Mouse (Mus musculus): ENCODE measurements at regions not wholly inside any gene's neighbourhood (a gene's known extent, or its start where the extent isn't known, plus 50 kb on each side); places are given as distances from the start of the nearest gene placed in this dataset.
A peak's percentile ranks its signal among the peaks of the same experiment; 100 is the strongest.

DNA sequence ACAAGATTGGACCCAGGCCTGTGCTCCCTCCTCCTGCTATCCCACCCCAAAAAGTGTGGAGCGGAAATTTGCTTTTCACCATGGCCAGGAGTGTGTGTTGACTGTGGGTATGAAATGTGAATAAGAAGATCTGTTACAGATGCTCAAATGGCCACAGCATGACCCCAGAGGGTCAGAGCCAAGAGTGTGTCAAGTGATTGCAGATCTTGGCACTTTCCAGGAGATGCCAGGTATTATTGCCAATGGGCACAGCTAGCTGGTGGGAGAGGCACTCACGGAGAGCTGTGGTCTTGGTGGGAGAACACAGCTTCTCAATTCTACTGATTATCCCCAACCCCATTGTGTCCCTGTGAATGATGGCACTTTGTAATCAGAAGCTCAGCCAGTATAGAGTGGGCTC lies 62.7 kb downstream of the Smim20 start:
- Histone ChIP-seq H3K4me1 (ENCODE audit: control insufficient read depth, insufficient read depth, low read length) (no peaks in the 10 kb centered on the region), H3K4me2 (no peak overlapping the region), H3K9ac (ENCODE audit: low read depth, low read length) (no peak overlapping the region), H3K27me3 (ENCODE audit: control insufficient read depth, insufficient read depth, low read length) (peaks cover 4% of the 10 kb centered on the region; the same call in 1 of the 2 replicates), H3K27ac (ENCODE audit: low read depth, low read length) (no peak overlapping the region), H3K4me3 (ENCODE audit: low read depth, low read length) (no peak overlapping the region), H3K36me3 (ENCODE audit: control insufficient read depth, insufficient read depth, low read length) (no peaks in the 10 kb centered on the region), H3K9me3 (replicated peaks; ENCODE audit: control insufficient read depth, low read length) (no peaks in the 10 kb centered on the region)
- no peak for ATAC-seq (replicated peaks; ENCODE audit: insufficient number of reproducible peaks, low FRiP score, low TSS enrichment)
- 79% methylated on average over 2 of the region's 2 CpGs for WGBS (ENCODE audit: insufficient replicate concordance)

DNA sequence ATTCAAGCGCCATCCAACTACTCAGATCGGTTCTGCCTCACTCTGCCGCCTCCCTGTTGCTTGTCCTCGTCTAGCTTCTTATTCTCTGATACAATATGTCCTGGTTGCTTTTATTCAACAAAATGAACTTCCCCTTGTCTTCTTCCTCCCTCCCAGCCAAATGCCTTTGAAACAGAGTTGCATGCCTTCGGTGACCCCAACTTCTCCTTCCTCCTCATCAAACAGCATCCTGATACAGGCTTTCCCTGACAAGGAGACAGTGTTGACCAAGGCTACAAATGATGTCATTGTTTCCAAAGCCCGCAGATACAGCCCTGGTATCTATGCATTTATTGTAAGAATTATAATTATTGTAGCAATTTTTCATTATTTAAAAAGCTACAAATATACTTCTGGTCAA lies 69.8 kb downstream of the Smim20 start:
- no peak overlapping the region for H3K9ac ChIP-seq (ENCODE audit: low read depth, low read length)
- no peaks in the 10 kb centered on the region for H3K36me3 ChIP-seq (ENCODE audit: control insufficient read depth, insufficient read depth, low read length)
- H3K27me3 ChIP-seq (ENCODE audit: control insufficient read depth, insufficient read depth, low read length): no peaks in the 10 kb centered on the region
- H3K4me3 ChIP-seq (ENCODE audit: low read depth, low read length): no peak overlapping the region
- H3K9me3 ChIP-seq (replicated peaks; ENCODE audit: control insufficient read depth, low read length): no peaks in the 10 kb centered on the region
- no peaks in the 10 kb centered on the region for H3K4me1 ChIP-seq (ENCODE audit: control insufficient read depth, insufficient read depth, low read length)
- H3K27ac ChIP-seq (ENCODE audit: low read depth, low read length): no peak overlapping the region
- no peak overlapping the region for H3K4me2 ChIP-seq
- 73% methylated on average over 6 of the region's 6 CpGs for WGBS (ENCODE audit: insufficient replicate concordance)
- ATAC-seq (replicated peaks; ENCODE audit: insufficient number of reproducible peaks, low FRiP score, low TSS enrichment): no peak

DNA sequence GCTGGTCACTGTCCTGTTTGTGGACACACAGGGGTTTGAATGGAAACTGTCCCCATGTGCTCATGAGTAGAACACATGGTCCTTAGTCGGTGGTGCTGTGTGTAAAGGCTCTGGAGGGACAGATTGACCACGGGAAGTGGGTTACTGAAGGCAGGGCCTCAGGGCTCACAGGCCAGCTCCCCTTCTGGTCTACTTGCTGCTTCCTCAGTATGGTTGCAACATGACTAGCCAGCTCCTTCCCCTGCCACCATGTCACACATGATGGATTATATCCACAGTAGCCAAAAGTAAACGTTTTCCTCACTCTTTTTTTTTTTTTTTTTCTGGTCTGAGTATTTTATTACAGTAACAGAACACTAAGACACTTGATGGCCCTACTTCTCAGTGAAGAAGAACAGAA lies 70.9 kb downstream of the Smim20 start:
- Histone ChIP-seq H3K4me2 (no peak overlapping the region), H3K9me3 (replicated peaks; ENCODE audit: control insufficient read depth, low read length) (no peaks in the 10 kb centered on the region), H3K4me1 (ENCODE audit: control insufficient read depth, insufficient read depth, low read length) (no peaks in the 10 kb centered on the region), H3K27ac (ENCODE audit: low read depth, low read length) (no peak overlapping the region), H3K9ac (ENCODE audit: low read depth, low read length) (no peak overlapping the region), H3K36me3 (ENCODE audit: control insufficient read depth, insufficient read depth, low read length) (no peaks in the 10 kb centered on the region), H3K27me3 (ENCODE audit: control insufficient read depth, insufficient read depth, low read length) (no peaks in the 10 kb centered on the region), H3K4me3 (ENCODE audit: low read depth, low read length) (no peak overlapping the region)
- no peak for ATAC-seq (replicated peaks; ENCODE audit: insufficient number of reproducible peaks, low FRiP score, low TSS enrichment)
- 35% methylated on average over 3 of the region's 3 CpGs for WGBS (ENCODE audit: insufficient replicate concordance)

DNA sequence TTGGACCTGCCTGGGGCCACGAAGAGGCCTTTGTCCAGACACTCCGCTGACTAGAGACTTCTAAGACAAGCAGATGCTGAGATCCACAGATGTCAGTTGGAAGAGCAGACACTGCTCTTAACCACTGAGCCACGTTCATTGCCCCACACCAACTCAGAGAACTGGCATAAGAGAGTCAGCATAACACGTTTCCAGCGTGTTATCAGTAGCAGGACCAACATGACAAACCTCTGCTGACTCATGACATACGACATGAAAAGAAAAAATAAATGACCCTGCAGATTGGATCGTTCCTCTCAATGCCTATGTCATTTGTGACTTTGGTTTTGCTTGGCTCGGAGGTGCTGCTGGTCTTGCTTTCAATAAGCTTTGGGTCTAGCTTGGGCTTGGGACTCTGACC lies 78.3 kb downstream of the Smim20 start:
- H3K36me3 ChIP-seq (ENCODE audit: control insufficient read depth, insufficient read depth, low read length): no peaks in the 10 kb centered on the region
- ATAC-seq (replicated peaks; ENCODE audit: insufficient number of reproducible peaks, low FRiP score, low TSS enrichment): no peak
- no peak overlapping the region for H3K4me2 ChIP-seq
- no peak overlapping the region for H3K4me3 ChIP-seq (ENCODE audit: low read depth, low read length)
- H3K9me3 ChIP-seq (replicated peaks; ENCODE audit: control insufficient read depth, low read length): no peaks in the 10 kb centered on the region
- H3K27ac ChIP-seq (ENCODE audit: low read depth, low read length): no peak overlapping the region
- H3K27me3 ChIP-seq (ENCODE audit: control insufficient read depth, insufficient read depth, low read length): no peaks in the 10 kb centered on the region; the same call in none of the 2 replicates
- 77% methylated on average over 8 of the region's 8 CpGs for WGBS (ENCODE audit: insufficient replicate concordance)
- H3K9ac ChIP-seq (ENCODE audit: low read depth, low read length): no peak overlapping the region
- H3K4me1 ChIP-seq (ENCODE audit: control insufficient read depth, insufficient read depth, low read length): no peaks in the 10 kb centered on the region

DNA sequence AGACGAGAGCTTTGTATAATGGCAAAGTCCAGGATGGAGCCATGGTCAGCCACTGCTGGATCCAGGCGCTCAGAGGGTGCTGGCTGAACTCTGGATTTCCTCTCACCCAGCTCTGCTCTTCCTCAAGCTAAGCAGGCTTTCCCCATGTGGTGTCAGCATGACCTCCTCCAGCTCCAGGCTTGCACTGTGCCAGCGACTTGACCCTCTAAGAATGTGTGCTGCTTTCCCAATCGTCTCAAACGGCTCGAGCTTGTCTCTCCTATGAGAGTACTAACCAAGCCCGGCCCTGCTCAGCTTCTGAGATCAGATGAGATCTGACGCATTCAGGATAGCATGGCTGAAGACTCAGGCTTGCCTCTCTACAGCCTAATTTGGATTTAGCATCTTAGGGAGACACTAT lies 79.1 kb downstream of the Smim20 start:
- Histone ChIP-seq H3K27ac (ENCODE audit: low read depth, low read length) (no peak overlapping the region), H3K4me1 (ENCODE audit: control insufficient read depth, insufficient read depth, low read length) (no peaks in the 10 kb centered on the region), H3K4me2 (no peak overlapping the region), H3K9ac (ENCODE audit: low read depth, low read length) (no peak overlapping the region), H3K9me3 (replicated peaks; ENCODE audit: control insufficient read depth, low read length) (no peaks in the 10 kb centered on the region), H3K36me3 (ENCODE audit: control insufficient read depth, insufficient read depth, low read length) (no peaks in the 10 kb centered on the region), H3K27me3 (ENCODE audit: control insufficient read depth, insufficient read depth, low read length) (no peaks in the 10 kb centered on the region; the same call in none of the 2 replicates), H3K4me3 (ENCODE audit: low read depth, low read length) (no peak overlapping the region)
- WGBS (ENCODE audit: insufficient replicate concordance): 31% methylated on average over 8 of the region's 8 CpGs
- no peak for ATAC-seq (replicated peaks; ENCODE audit: insufficient number of reproducible peaks, low FRiP score, low TSS enrichment)

DNA sequence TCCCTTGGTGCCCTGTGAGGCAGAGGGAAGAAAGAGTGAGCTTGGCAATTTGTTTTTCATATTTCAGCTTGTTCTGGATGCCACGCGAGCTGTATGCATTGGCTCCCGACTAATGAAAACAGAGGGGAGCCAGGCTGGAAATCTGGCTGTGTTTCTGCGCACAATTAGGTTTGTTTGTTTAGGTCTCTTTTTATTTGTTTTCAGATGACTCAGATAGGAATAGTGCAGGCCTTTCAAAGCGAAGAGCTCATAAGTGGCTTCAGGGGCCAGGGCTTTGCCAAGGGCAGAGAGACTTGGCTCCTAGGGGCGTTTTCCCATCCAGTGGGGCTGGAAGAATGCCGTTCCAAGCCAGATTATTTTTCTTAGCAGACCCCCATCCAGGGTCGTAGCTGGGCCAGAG lies 79.9 kb downstream of the Smim20 start:
- Histone ChIP-seq H3K27ac (ENCODE audit: low read depth, low read length) (no peak overlapping the region), H3K36me3 (ENCODE audit: control insufficient read depth, insufficient read depth, low read length) (no peaks in the 10 kb centered on the region), H3K4me1 (ENCODE audit: control insufficient read depth, insufficient read depth, low read length) (no peaks in the 10 kb centered on the region), H3K4me2 (no peak overlapping the region), H3K9ac (ENCODE audit: low read depth, low read length) (no peak overlapping the region), H3K27me3 (ENCODE audit: control insufficient read depth, insufficient read depth, low read length) (peaks cover 3% of the 10 kb centered on the region), H3K9me3 (replicated peaks; ENCODE audit: control insufficient read depth, low read length) (no peaks in the 10 kb centered on the region), H3K4me3 (ENCODE audit: low read depth, low read length) (no peak overlapping the region)
- 42% methylated on average over 8 of the region's 8 CpGs for WGBS (ENCODE audit: insufficient replicate concordance)
- no peak for ATAC-seq (replicated peaks; ENCODE audit: insufficient number of reproducible peaks, low FRiP score, low TSS enrichment)

DNA sequence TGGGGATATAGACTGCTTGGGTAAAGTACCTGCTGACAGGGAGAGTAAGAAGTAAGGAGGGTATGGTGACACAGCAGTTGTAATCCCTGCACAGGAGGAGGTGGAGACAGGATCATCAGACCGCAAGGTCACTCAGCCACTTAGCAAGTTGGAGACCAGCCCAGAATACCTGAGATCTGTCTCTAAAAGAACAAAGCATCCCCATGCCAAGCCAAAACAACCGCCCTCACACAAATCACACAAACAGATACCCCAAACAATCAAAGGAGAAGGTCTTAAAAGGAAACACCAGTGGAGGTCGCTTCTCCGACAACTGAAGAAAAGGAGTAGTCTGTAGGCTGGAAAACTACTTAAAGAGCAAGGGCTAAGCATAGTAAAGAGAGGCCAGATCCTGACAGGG lies 86.0 kb downstream of the Smim20 start:
- Histone ChIP-seq H3K4me2 (no peak overlapping the region), H3K27ac (ENCODE audit: low read depth, low read length) (no peak overlapping the region)
- WGBS (ENCODE audit: insufficient replicate concordance): 38% methylated on average over 4 of the region's 4 CpGs

DNA sequence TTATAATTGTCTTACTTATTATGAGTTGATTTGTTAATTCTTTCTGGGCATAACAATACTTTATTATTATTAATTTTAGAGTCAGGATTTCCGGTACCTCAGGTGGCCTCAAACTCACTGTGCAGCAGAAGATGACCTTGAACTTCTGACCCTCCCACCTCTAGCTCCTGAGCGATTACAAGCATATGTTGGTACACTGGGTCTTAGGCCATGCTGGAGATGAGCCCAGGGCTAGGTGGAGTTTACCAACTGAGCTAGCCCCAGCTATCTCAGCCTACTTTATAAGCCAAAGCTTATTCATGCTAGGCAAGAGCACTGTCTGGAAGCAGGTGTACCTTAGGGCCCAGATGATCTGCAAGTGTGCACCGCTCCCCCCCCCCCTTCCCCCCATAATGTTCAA lies 87.4 kb downstream of the Smim20 start:
- H3K36me3 ChIP-seq (ENCODE audit: control insufficient read depth, insufficient read depth, low read length): no peaks in the 10 kb centered on the region
- peaks cover 10% of the 10 kb centered on the region; the same call in 1 of the 2 replicates for H3K27me3 ChIP-seq (ENCODE audit: control insufficient read depth, insufficient read depth, low read length)
- no peak overlapping the region for H3K27ac ChIP-seq (ENCODE audit: low read depth, low read length)
- H3K4me1 ChIP-seq (ENCODE audit: control insufficient read depth, insufficient read depth, low read length): no peaks in the 10 kb centered on the region
- H3K4me3 ChIP-seq (ENCODE audit: low read depth, low read length): no peak overlapping the region
- WGBS (ENCODE audit: insufficient replicate concordance): 87% methylated on average over 3 of the region's 3 CpGs
- no peak overlapping the region for H3K9ac ChIP-seq (ENCODE audit: low read depth, low read length)
- no peak for ATAC-seq (replicated peaks; ENCODE audit: insufficient number of reproducible peaks, low FRiP score, low TSS enrichment)
- H3K9me3 ChIP-seq (replicated peaks; ENCODE audit: control insufficient read depth, low read length): no peaks in the 10 kb centered on the region
- H3K4me2 ChIP-seq: no peak overlapping the region

More for the DNA sequence above, 86.0 kb downstream of the Smim20 start:
- Histone ChIP-seq H3K9ac (ENCODE audit: low read depth, low read length) (no peak overlapping the region), H3K36me3 (ENCODE audit: control insufficient read depth, insufficient read depth, low read length) (no peaks in the 10 kb centered on the region), H3K9me3 (replicated peaks; ENCODE audit: control insufficient read depth, low read length) (no peaks in the 10 kb centered on the region), H3K4me1 (ENCODE audit: control insufficient read depth, insufficient read depth, low read length) (no peaks in the 10 kb centered on the region), H3K4me3 (ENCODE audit: low read depth, low read length) (no peak overlapping the region), H3K27me3 (ENCODE audit: control insufficient read depth, insufficient read depth, low read length) (peaks cover 5% of the 10 kb centered on the region; the same call in 1 of the 2 replicates)
- ATAC-seq (replicated peaks; ENCODE audit: insufficient number of reproducible peaks, low FRiP score, low TSS enrichment): no peak

DNA sequence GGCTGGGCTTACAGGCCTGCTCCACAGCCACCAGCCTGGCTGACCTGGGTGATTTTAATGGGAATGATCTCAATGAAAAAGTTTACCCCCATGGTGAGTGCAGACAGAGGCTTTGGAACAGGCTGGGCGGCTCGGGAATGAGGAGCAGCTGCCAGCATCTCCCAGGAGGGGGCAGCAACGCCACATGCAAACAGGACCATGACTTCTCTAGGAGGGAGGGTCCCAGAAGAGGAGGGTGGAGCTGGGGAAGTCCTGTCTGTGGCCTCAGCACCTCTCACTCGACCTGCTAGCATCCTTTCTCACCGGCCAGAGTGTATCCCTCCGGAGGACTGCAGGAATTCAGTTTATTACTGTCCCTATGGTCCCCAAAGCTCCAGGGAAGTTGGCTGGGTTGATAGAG lies 88.2 kb downstream of the Smim20 start:
- Histone ChIP-seq H3K9me3 (replicated peaks; ENCODE audit: control insufficient read depth, low read length) (no peaks in the 10 kb centered on the region), H3K4me2 (no peak overlapping the region), H3K9ac (ENCODE audit: low read depth, low read length) (no peak overlapping the region), H3K36me3 (ENCODE audit: control insufficient read depth, insufficient read depth, low read length) (no peaks in the 10 kb centered on the region), H3K27me3 (ENCODE audit: control insufficient read depth, insufficient read depth, low read length) (peaks cover 10% of the 10 kb centered on the region; the same call in 1 of the 2 replicates), H3K27ac (ENCODE audit: low read depth, low read length) (no peak overlapping the region), H3K4me3 (ENCODE audit: low read depth, low read length) (no peak overlapping the region), H3K4me1 (ENCODE audit: control insufficient read depth, insufficient read depth, low read length) (no peaks in the 10 kb centered on the region)
- ATAC-seq (replicated peaks; ENCODE audit: insufficient number of reproducible peaks, low FRiP score, low TSS enrichment): peak; percentile 49
- 3% methylated on average over 6 of the region's 6 CpGs for WGBS (ENCODE audit: insufficient replicate concordance)

Measured in heart, embryonic 11.5 days (tissue).